Mouse (Mus musculus) erythroblast, adult 5-6 weeks (primary cell): ENCODE results near the gene Slc38a3. TPM values are rescaled to one million over a fixed set of nuclear protein-coding genes. Genes with fewer than 3 reads are reported as not detected.
A peak's percentile ranks its signal among the peaks of the same experiment; 100 is the strongest.

Experiments
- ATAC-seq: replicated peaks from 2 replicates; pipeline ENCODE4 v1.8.0; 2016; ENCODE audit warnings: moderate number of reproducible peaks, mild to moderate bottlenecking, moderate TSS enrichment, inconsistent platforms; ENCODE audit not compliant: poor library complexity, low FRiP score, severe bottlenecking
- total RNA-seq, 2 experiments: library from RNA; stranded (forward) in 1 of 2; stranded (reverse) in 1 of 2; fragments of 150-400 nt in 1 of 2; fragments of 200-764, 138-1000 nt in 1 of 2; gene quantifications; 2 replicates each; pipeline versions ENCODE4 v1.2.3 to v1.2.4; 2015 to 2017; ENCODE audit warnings: low replicate concordance in 2 of 2

Gene Slc38a3
- total RNA-seq, 2 experiments from 2014 or later, result not detected

- no peak for ATAC-seq
Measured at GRCm38 (mm10) chr9:107606591-107606990, 62.7 kb downstream of the Slc38a3 start.

- ATAC-seq, result no peak
Measured at GRCm38 (mm10) chr9:107605041-107605661, 64.2 kb downstream of the Slc38a3 start.

GRCm38 (mm10) chr9:107603251-107603650 is 66.1 kb downstream of the Slc38a3 start:
- ATAC-seq, result no peak

- ATAC-seq, result peak; percentile 81
Measured at GRCm38 (mm10) chr9:107602068-107602648, 67.2 kb downstream of the Slc38a3 start.

GRCm38 (mm10) chr9:107601275-107601674 is 68.1 kb downstream of the Slc38a3 start:
- no peak for ATAC-seq

- ATAC-seq, result no peak
Measured at GRCm38 (mm10) chr9:107600745-107601144, 68.6 kb downstream of the Slc38a3 start.

Other genes starting within 250 kb of the Slc38a3 start
- 1.9 and 2.5 TPM in 2 replicates for gene Tmem115, start 135.6 kb downstream of the Slc38a3 start, total RNA-seq (2015; ENCODE audit: low replicate concordance)
- 5.9 and 6.0 TPM in 2 replicates for gene Tmem115, start 135.6 kb downstream of the Slc38a3 start, total RNA-seq (2017; ENCODE audit: low replicate concordance)
- gene Cyb561d2, start 127.3 kb downstream of the Slc38a3 start, total RNA-seq (2015; ENCODE audit: low replicate concordance), result 7.5 and 11.1 TPM in 2 replicates
- 4.7 and 6.7 TPM in 2 replicates for gene Cyb561d2, start 127.3 kb downstream of the Slc38a3 start, total RNA-seq (2017; ENCODE audit: low replicate concordance)
- gene Nprl2, start 127.3 kb downstream of the Slc38a3 start, total RNA-seq (2015; ENCODE audit: low replicate concordance), result 0.77 and 4.4 TPM in 2 replicates
- 1.3 and 10.1 TPM in 2 replicates for gene Nprl2, start 127.3 kb downstream of the Slc38a3 start, total RNA-seq (2017; ENCODE audit: low replicate concordance)
- gene Zmynd10, start 122.2 kb downstream of the Slc38a3 start, total RNA-seq (2015; ENCODE audit: low replicate concordance), result not detected in 2 replicates
- not detected in 2 replicates for gene Zmynd10, start 122.2 kb downstream of the Slc38a3 start, total RNA-seq (2017; ENCODE audit: low replicate concordance)
- 6.1 and 7.3 TPM in 2 replicates for gene Rassf1, start 118.0 kb downstream of the Slc38a3 start, total RNA-seq (2015; ENCODE audit: low replicate concordance)
- gene Rassf1, start 118.0 kb downstream of the Slc38a3 start, total RNA-seq (2017; ENCODE audit: low replicate concordance), result 14.8 TPM in 2 replicates
- gene Tusc2, start 106.3 kb downstream of the Slc38a3 start, total RNA-seq (2015; ENCODE audit: low replicate concordance), result 6.7 and 8.3 TPM in 2 replicates
- gene Tusc2, start 106.3 kb downstream of the Slc38a3 start, total RNA-seq (2017; ENCODE audit: low replicate concordance), result 4.7 and 5.3 TPM in 2 replicates
- gene Hyal2, start 101.6 kb downstream of the Slc38a3 start, total RNA-seq (2015; ENCODE audit: low replicate concordance), result 1.9 and 2.7 TPM in 2 replicates
- gene Hyal2, start 101.6 kb downstream of the Slc38a3 start, total RNA-seq (2017; ENCODE audit: low replicate concordance), result 3.9 and 4.9 TPM in 2 replicates
- 2.7 and 9.8 TPM in 2 replicates for gene Hyal1, start 92.6 kb downstream of the Slc38a3 start, total RNA-seq (2015; ENCODE audit: low replicate concordance)
- 4.2 and 7.4 TPM in 2 replicates for gene Hyal1, start 92.6 kb downstream of the Slc38a3 start, total RNA-seq (2017; ENCODE audit: low replicate concordance)
- 13.4 and 20.2 TPM in 2 replicates for gene Naa80, start 90.6 kb downstream of the Slc38a3 start, total RNA-seq (2015; ENCODE audit: low replicate concordance)
- 9.5 and 17.9 TPM in 2 replicates for gene Naa80, start 90.6 kb downstream of the Slc38a3 start, total RNA-seq (2017; ENCODE audit: low replicate concordance)
- 2.3 and 2.9 TPM in 2 replicates for gene Hyal3, start 88.7 kb downstream of the Slc38a3 start, total RNA-seq (2015; ENCODE audit: low replicate concordance)
- gene Hyal3, start 88.7 kb downstream of the Slc38a3 start, total RNA-seq (2017; ENCODE audit: low replicate concordance), result 1.1 and 1.4 TPM in 2 replicates
- 207 and 270 TPM in 2 replicates for gene Ifrd2, start 81.9 kb downstream of the Slc38a3 start, total RNA-seq (2015; ENCODE audit: low replicate concordance)
- gene Ifrd2, start 81.9 kb downstream of the Slc38a3 start, total RNA-seq (2017; ENCODE audit: low replicate concordance), result 204 and 217 TPM in 2 replicates
- gene Sema3b, start 60.3 kb downstream of the Slc38a3 start, total RNA-seq (2015; ENCODE audit: low replicate concordance), result not detected in 2 replicates
- gene Sema3b, start 60.3 kb downstream of the Slc38a3 start, total RNA-seq (2017; ENCODE audit: low replicate concordance), result not detected in 2 replicates
- gene Gnai2, start 34.2 kb downstream of the Slc38a3 start, total RNA-seq (2015; ENCODE audit: low replicate concordance), result 183 and 189 TPM in 2 replicates
- 162 and 183 TPM in 2 replicates for gene Gnai2, start 34.2 kb downstream of the Slc38a3 start, total RNA-seq (2017; ENCODE audit: low replicate concordance)
- gene Gnat1, start 10.2 kb upstream of the Slc38a3 start, total RNA-seq (2015; ENCODE audit: low replicate concordance), result not detected in 2 replicates
- not detected in 2 replicates for gene Gnat1, start 10.2 kb upstream of the Slc38a3 start, total RNA-seq (2017; ENCODE audit: low replicate concordance)
- not detected in 2 replicates for gene Sema3f, start 40.9 kb upstream of the Slc38a3 start, total RNA-seq (2015; ENCODE audit: low replicate concordance)
- not detected in 2 replicates for gene Sema3f, start 40.9 kb upstream of the Slc38a3 start, total RNA-seq (2017; ENCODE audit: low replicate concordance)
- 204 and 296 TPM in 2 replicates for gene Rbm5, start 101.5 kb upstream of the Slc38a3 start, total RNA-seq (2015; ENCODE audit: low replicate concordance)
- 507 and 635 TPM in 2 replicates for gene Rbm5, start 101.5 kb upstream of the Slc38a3 start, total RNA-seq (2017; ENCODE audit: low replicate concordance)
- gene Rbm6, start 203.7 kb upstream of the Slc38a3 start, total RNA-seq (2015; ENCODE audit: low replicate concordance), result 29.5 and 31.3 TPM in 2 replicates
- 60.6 and 79.6 TPM in 2 replicates for gene Rbm6, start 203.7 kb upstream of the Slc38a3 start, total RNA-seq (2017; ENCODE audit: low replicate concordance)
- gene Mon1a, start 218.6 kb upstream of the Slc38a3 start, total RNA-seq (2015; ENCODE audit: low replicate concordance), result 2.5 and 4.4 TPM in 2 replicates
- 2.0 and 2.7 TPM in 2 replicates for gene Mon1a, start 218.6 kb upstream of the Slc38a3 start, total RNA-seq (2017; ENCODE audit: low replicate concordance)
- not detected in 2 replicates for gene Mst1r, start 237.3 kb upstream of the Slc38a3 start, total RNA-seq (2015; ENCODE audit: low replicate concordance)
- 0.43 TPM in 1 of 2 replicates, not detected in the other for gene Mst1r, start 237.3 kb upstream of the Slc38a3 start, total RNA-seq (2017; ENCODE audit: low replicate concordance)